Mouse (Mus musculus): Measurements from ENCODE around the gene Ahnak. TPM values are rescaled to one million over a fixed set of nuclear protein-coding genes. Genes with fewer than 3 reads are reported as not detected.
"Not testable (repeated sequence)": the region's sequence is repeated elsewhere in the genome, so short reads cannot be mapped to it uniquely, and the experiment has no call there.

Ahnak gene
- polyA plus RNA-seq, 1 experiment from 2014 or later, result 3.5 TPM

DNA sequence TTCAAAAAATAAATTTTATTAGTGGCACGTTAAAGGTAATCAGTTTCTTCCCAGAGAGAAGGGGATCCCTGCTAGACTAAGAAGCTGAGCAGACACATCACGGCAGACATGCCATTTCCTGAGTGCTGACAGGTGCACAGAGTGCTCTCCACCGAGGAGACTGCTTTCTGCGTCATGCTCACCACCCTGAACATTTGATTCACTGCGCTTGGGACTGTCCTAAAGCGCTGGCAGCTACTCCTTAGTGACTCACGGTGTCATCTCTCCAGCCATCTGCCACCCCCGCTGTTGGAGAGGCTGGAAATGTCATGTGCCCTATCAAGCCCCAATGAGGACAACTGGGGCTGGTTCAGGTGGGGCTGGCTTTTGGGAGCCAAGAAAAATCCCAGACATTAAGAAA is 123.0 kb downstream of the Ahnak start:
- Histone ChIP-seq H3K4me2 (ENCODE audit: low read depth, low read length) (no peak overlapping the region), H3K4me3 (ENCODE audit: low read depth, low read length) (no peak overlapping the region), H3K9me3 (ENCODE audit: low read length) (no peaks in the 10 kb centered on the region), H3K36me3 (replicated peaks; ENCODE audit: insufficient read depth, low read length) (peaks cover 7% of the 10 kb centered on the region; the same call in 1 of the 2 replicates), H3K9ac (replicated peaks) (no peak overlapping the region), H3K27ac (ENCODE audit: low read depth) (no peak overlapping the region), H3K4me1 (ENCODE audit: insufficient read depth) (peaks cover 11% of the 10 kb centered on the region), H3K27me3 (ENCODE audit: insufficient read depth, low read length) (no peaks in the 10 kb centered on the region)
- ATAC-seq, result no peak
- no peak for DNase-seq
- WGBS (ENCODE audit: insufficient replicate concordance), result 64% methylated on average over 8 of the region's 8 CpGs
- TF ChIP-seq EP300 (IDR thresholded peaks at IDR 0.05; ENCODE audit: low read depth), result no peak
- no peak for TF ChIP-seq CTCF (IDR thresholded peaks at IDR 0.05; ENCODE audit: low read depth)

DNA sequence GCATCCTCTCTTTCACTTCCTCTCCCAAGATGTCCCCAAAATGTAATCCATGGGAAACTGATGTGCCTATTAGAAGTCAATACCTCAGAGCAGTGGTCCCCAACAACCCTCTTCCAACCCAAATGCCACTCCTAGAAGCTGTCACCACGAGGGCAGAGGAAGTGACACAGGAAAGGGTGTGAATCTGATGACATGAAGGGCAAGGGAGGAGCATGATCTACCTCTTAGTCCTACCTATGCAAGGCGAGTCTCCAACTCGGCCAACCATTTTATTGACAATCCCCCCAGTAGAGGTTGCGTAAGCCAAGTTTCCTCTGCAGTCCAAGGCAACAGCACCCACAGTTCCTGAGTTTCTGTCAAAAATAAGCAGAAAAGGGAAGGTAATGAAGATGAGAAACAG is 127.2 kb downstream of the Ahnak start:
- 49% methylated on average over 4 of the region's 4 CpGs for WGBS (ENCODE audit: insufficient replicate concordance)
- Histone ChIP-seq H3K27me3 (ENCODE audit: insufficient read depth, low read length) (no peaks in the 10 kb centered on the region), H3K9me3 (ENCODE audit: low read length) (no peaks in the 10 kb centered on the region), H3K4me3 (ENCODE audit: low read depth, low read length) (no peak overlapping the region), H3K27ac (ENCODE audit: low read depth) (no peak overlapping the region), H3K9ac (replicated peaks) (no peak overlapping the region), H3K36me3 (replicated peaks; ENCODE audit: insufficient read depth, low read length) (peaks cover 7% of the 10 kb centered on the region; the same call in 1 of the 2 replicates), H3K4me1 (ENCODE audit: insufficient read depth) (peaks cover 12% of the 10 kb centered on the region), H3K4me2 (ENCODE audit: low read depth, low read length) (no peak overlapping the region)
- TF ChIP-seq EP300 (IDR thresholded peaks at IDR 0.05; ENCODE audit: low read depth) (no peak), CTCF (IDR thresholded peaks at IDR 0.05; ENCODE audit: low read depth) (no peak)
- DNase-seq, result peak; percentile 9
- ATAC-seq, result no peak

DNA sequence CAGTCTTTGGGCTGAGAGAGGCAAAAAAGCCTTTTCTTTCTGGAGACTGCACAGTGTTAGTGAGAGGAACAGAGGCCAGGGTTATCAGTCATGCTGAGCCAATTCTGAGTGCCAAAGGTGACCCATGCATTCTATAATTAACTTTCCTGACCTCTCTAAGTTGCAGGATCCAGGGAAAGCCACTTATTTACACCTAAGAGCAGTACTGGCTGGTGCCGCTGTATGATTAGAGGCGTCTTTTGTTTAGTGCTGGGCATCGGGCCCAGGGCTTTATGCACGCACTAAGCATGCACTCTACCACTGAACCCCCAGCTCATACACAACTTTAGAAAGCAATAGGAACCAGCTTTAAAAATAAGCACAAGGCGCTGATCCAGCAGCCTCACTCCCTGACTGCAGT is 128.2 kb downstream of the Ahnak start:
- H3K4me1 ChIP-seq (ENCODE audit: insufficient read depth), result peaks cover 12% of the 10 kb centered on the region
- 63% methylated on average over 5 of the region's 5 CpGs for WGBS (ENCODE audit: insufficient replicate concordance)
- H3K9ac ChIP-seq (replicated peaks), result no peak overlapping the region
- H3K27me3 ChIP-seq (ENCODE audit: insufficient read depth, low read length), result no peaks in the 10 kb centered on the region
- H3K4me2 ChIP-seq (ENCODE audit: low read depth, low read length), result no peak overlapping the region
- H3K4me3 ChIP-seq (ENCODE audit: low read depth, low read length), result no peak overlapping the region
- ATAC-seq, result peak; percentile 70
- TF ChIP-seq EP300 (IDR thresholded peaks at IDR 0.05; ENCODE audit: low read depth), result no peak
- no peak for TF ChIP-seq CTCF (IDR thresholded peaks at IDR 0.05; ENCODE audit: low read depth)
- H3K27ac ChIP-seq (ENCODE audit: low read depth), result no peak overlapping the region
- H3K9me3 ChIP-seq (ENCODE audit: low read length), result no peaks in the 10 kb centered on the region
- DNase-seq, result peak; percentile 15
- H3K36me3 ChIP-seq (replicated peaks; ENCODE audit: insufficient read depth, low read length), result peaks cover 7% of the 10 kb centered on the region; the same call in 1 of the 2 replicates

DNA sequence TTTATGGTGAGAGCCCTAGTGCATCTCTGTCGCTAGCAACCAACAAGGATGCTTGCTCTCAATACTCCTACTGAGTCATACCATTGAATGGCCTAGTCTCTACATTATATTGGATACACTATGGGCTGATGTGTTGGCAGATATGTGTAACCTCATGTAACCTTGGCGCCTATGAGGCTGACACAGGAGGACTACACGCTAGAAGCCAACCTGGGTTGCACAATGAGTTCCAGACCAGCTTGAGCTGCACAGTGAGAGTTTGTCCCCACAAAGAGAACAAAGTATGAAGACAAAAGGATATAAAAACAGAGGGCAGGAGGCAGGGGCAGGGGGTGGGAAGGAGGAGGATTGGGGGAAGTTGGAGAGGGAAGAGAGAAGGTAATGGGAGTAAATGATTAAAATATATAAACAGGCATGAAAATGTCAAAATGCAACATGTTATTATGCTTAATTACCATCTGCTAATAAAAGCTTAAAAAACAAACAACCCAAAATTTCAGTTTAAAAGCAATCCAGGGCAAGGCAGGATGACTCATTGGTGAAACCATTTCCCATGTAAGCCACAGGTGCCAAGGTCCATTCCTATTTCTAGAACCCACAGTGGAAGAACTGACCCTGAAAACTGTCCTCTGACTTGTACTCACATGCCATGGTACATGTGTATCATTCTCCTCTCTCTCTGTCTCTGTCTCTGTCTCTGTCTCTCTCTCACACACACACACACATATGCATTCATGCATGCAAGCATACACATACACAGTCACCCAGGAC is 130.8 kb downstream of the Ahnak start:
- Histone ChIP-seq H3K4me1 (ENCODE audit: insufficient read depth) (peaks cover 12% of the 10 kb centered on the region), H3K9ac (replicated peaks) (no peak overlapping the region), H3K27me3 (ENCODE audit: insufficient read depth, low read length) (no peaks in the 10 kb centered on the region), H3K4me2 (ENCODE audit: low read depth, low read length) (no peak overlapping the region), H3K27ac (ENCODE audit: low read depth) (no peak overlapping the region), H3K4me3 (ENCODE audit: low read depth, low read length) (no peak overlapping the region), H3K36me3 (replicated peaks; ENCODE audit: insufficient read depth, low read length) (peaks cover under 1% of the 10 kb centered on the region; the same call in 1 of the 2 replicates), H3K9me3 (ENCODE audit: low read length) (no peaks in the 10 kb centered on the region)
- ATAC-seq (peak; percentile 66), DNase-seq (peak; percentile 12)
- TF ChIP-seq CTCF (IDR thresholded peaks at IDR 0.05; ENCODE audit: low read depth), result no peak
- TF ChIP-seq EP300 (IDR thresholded peaks at IDR 0.05; ENCODE audit: low read depth), result no peak
- WGBS (ENCODE audit: insufficient replicate concordance), result 85% methylated on average over 3 of the region's 3 CpGs

DNA sequence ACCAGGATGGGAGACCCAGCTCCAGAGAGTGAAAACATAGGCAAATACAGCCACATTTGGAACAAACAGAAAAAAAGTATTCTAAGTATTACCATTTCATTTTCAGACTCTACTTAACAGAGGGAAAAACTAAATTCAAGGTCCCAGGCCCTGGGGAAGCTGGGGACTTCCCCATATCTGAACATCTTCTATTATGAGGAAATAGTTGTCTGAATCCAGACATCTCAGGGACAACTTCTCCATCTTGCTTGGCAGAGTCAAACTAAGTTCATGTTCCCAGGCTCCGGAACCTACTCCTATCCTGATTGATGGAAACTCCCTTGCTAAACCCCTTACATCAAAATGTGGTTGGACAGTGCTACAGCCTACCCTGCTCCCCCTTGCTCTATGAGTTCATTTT is 133.3 kb downstream of the Ahnak start:
- no peak overlapping the region for H3K4me2 ChIP-seq (ENCODE audit: low read depth, low read length)
- no peaks in the 10 kb centered on the region for H3K27me3 ChIP-seq (ENCODE audit: insufficient read depth, low read length)
- H3K36me3 ChIP-seq (replicated peaks; ENCODE audit: insufficient read depth, low read length), result 0 out of 2 replicates have a peak, but pooled peaks cover 4% of the 10 kb centered on the region
- no peak for TF ChIP-seq CTCF (IDR thresholded peaks at IDR 0.05; ENCODE audit: low read depth)
- TF ChIP-seq EP300 (IDR thresholded peaks at IDR 0.05; ENCODE audit: low read depth), result no peak
- H3K4me3 ChIP-seq (ENCODE audit: low read depth, low read length), result no peak overlapping the region
- H3K9ac ChIP-seq (replicated peaks), result no peak overlapping the region
- no peaks in the 10 kb centered on the region for H3K9me3 ChIP-seq (ENCODE audit: low read length)
- peaks cover 3% of the 10 kb centered on the region for H3K4me1 ChIP-seq (ENCODE audit: insufficient read depth)
- ATAC-seq (no peak), DNase-seq (no peak)
- 82% methylated on average over 1 of the region's 1 CpGs for WGBS (ENCODE audit: insufficient replicate concordance)
- H3K27ac ChIP-seq (ENCODE audit: low read depth), result no peak overlapping the region

DNA sequence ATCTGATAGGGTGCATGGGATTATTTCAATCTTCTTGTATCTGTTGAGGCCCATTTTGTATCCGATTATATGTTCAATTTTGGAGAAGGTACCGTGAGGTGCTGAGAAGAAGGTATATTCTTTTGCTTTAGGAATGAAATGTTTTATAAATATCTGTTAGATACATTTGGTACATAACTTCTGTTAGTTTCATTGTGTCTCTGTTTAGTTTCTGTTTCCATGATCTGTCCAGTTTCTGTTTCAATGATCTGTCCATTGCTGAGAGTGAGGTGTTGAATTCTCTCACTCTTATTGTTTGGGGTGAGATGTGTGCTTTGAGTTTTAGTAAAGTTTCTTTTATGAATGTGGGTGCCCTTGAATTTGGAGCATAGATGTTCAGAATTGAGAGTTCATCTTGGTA is 134.9 kb downstream of the Ahnak start:
- not testable (repeated sequence) for H3K9me3 ChIP-seq (ENCODE audit: low read length); H3K4me2 ChIP-seq (ENCODE audit: low read depth, low read length); H3K4me1 ChIP-seq (ENCODE audit: insufficient read depth); H3K27me3 ChIP-seq (ENCODE audit: insufficient read depth, low read length); H3K36me3 ChIP-seq (replicated peaks; ENCODE audit: insufficient read depth, low read length); H3K27ac ChIP-seq (ENCODE audit: low read depth); H3K9ac ChIP-seq (replicated peaks); ATAC-seq; DNase-seq; H3K4me3 ChIP-seq (ENCODE audit: low read depth, low read length)
- WGBS (ENCODE audit: insufficient replicate concordance), result 83% methylated on average over 2 of the region's 2 CpGs

Other genes starting within 250 kb of the Ahnak start
- gene 1700092M07Rik, start 248.6 kb upstream of the Ahnak start, polyA plus RNA-seq (2015; fragmentation: Nextera tagmentation; extraction: Ambion mirVana), result 0.31 and 0.43 TPM in 2 replicates
- gene Stx5a, start 247.9 kb upstream of the Ahnak start, polyA plus RNA-seq (2015; fragmentation: Nextera tagmentation; extraction: Ambion mirVana), result 36.3 and 37.5 TPM in 2 replicates
- gene Nxf1, start 232.2 kb upstream of the Ahnak start, polyA plus RNA-seq (2015; fragmentation: Nextera tagmentation; extraction: Ambion mirVana), result 47.9 and 49.9 TPM in 2 replicates
- 56.0 and 59.1 TPM in 2 replicates for gene Tmem223, start 218.3 kb upstream of the Ahnak start, polyA plus RNA-seq (2015; fragmentation: Nextera tagmentation; extraction: Ambion mirVana)
- gene Tmem179b, start 214.8 kb upstream of the Ahnak start, polyA plus RNA-seq (2015; fragmentation: Nextera tagmentation; extraction: Ambion mirVana), result 76.3 and 80.3 TPM in 2 replicates
- 6.6 and 7.9 TPM in 2 replicates for gene Taf6l, start 202.9 kb upstream of the Ahnak start, polyA plus RNA-seq (2015; fragmentation: Nextera tagmentation; extraction: Ambion mirVana)
- gene Polr2g, start 190.7 kb upstream of the Ahnak start, polyA plus RNA-seq (2015; fragmentation: Nextera tagmentation; extraction: Ambion mirVana), result 61.7 and 63.3 TPM in 2 replicates
- gene Zbtb3, start 186.7 kb upstream of the Ahnak start, polyA plus RNA-seq (2015; fragmentation: Nextera tagmentation; extraction: Ambion mirVana), result 0.82 and 0.91 TPM in 2 replicates
- 9.8 and 12.5 TPM in 2 replicates for gene Ttc9c, start 170.0 kb upstream of the Ahnak start, polyA plus RNA-seq (2015; fragmentation: Nextera tagmentation; extraction: Ambion mirVana)
- gene Hnrnpul2, start 169.3 kb upstream of the Ahnak start, polyA plus RNA-seq (2015; fragmentation: Nextera tagmentation; extraction: Ambion mirVana), result 2.1 and 2.3 TPM in 2 replicates
- not detected in 2 replicates for gene AC129217.1, start 159.5 kb upstream of the Ahnak start, polyA plus RNA-seq (2015; fragmentation: Nextera tagmentation; extraction: Ambion mirVana)
- gene Bscl2, start 151.8 kb upstream of the Ahnak start, polyA plus RNA-seq (2015; fragmentation: Nextera tagmentation; extraction: Ambion mirVana), result 30.5 and 32.7 TPM in 2 replicates
- gene Gng3, start 150.1 kb upstream of the Ahnak start, polyA plus RNA-seq (2015; fragmentation: Nextera tagmentation; extraction: Ambion mirVana), result 0.08 and 0.23 TPM in 2 replicates
- 0.24 and 0.26 TPM in 2 replicates for gene Lrrn4cl, start 138.5 kb upstream of the Ahnak start, polyA plus RNA-seq (2015; fragmentation: Nextera tagmentation; extraction: Ambion mirVana)
- 147 TPM in 2 replicates for gene Ubxn1, start 117.8 kb upstream of the Ahnak start, polyA plus RNA-seq (2015; fragmentation: Nextera tagmentation; extraction: Ambion mirVana)
- gene Uqcc3, start 108.4 kb upstream of the Ahnak start, polyA plus RNA-seq (2015; fragmentation: Nextera tagmentation; extraction: Ambion mirVana), result 48.6 and 52.6 TPM in 2 replicates
- 27.5 and 31.3 TPM in 2 replicates for gene Lbhd1, start 105.6 kb upstream of the Ahnak start, polyA plus RNA-seq (2015; fragmentation: Nextera tagmentation; extraction: Ambion mirVana)
- gene Gm49403, start 105.4 kb upstream of the Ahnak start, polyA plus RNA-seq (2015; fragmentation: Nextera tagmentation; extraction: Ambion mirVana), result not detected in 2 replicates
- 30.5 and 32.5 TPM in 2 replicates for gene 1810009A15Rik, start 100.4 kb upstream of the Ahnak start, polyA plus RNA-seq (2015; fragmentation: Nextera tagmentation; extraction: Ambion mirVana)
- gene Gm49416, start 100.4 kb upstream of the Ahnak start, polyA plus RNA-seq (2015; fragmentation: Nextera tagmentation; extraction: Ambion mirVana), result not detected in 2 replicates
- gene Ints5, start 96.3 kb upstream of the Ahnak start, polyA plus RNA-seq (2015; fragmentation: Nextera tagmentation; extraction: Ambion mirVana), result 11.4 and 12.1 TPM in 2 replicates
- gene Ganab, start 91.2 kb upstream of the Ahnak start, polyA plus RNA-seq (2015; fragmentation: Nextera tagmentation; extraction: Ambion mirVana), result 29.4 and 32.4 TPM in 2 replicates
- gene B3gat3, start 68.9 kb upstream of the Ahnak start, polyA plus RNA-seq (2015; fragmentation: Nextera tagmentation; extraction: Ambion mirVana), result 20.2 and 22.3 TPM in 2 replicates
- gene Rom1, start 59.9 kb upstream of the Ahnak start, polyA plus RNA-seq (2015; fragmentation: Nextera tagmentation; extraction: Ambion mirVana), result 2.0 and 2.5 TPM in 2 replicates
- 8.0 and 9.5 TPM in 2 replicates for gene Eml3, start 59.7 kb upstream of the Ahnak start, polyA plus RNA-seq (2015; fragmentation: Nextera tagmentation; extraction: Ambion mirVana)
- gene Mta2, start 47.4 kb upstream of the Ahnak start, polyA plus RNA-seq (2015; fragmentation: Nextera tagmentation; extraction: Ambion mirVana), result 43.0 and 45.7 TPM in 2 replicates
- 9.0 and 10.7 TPM in 2 replicates for gene Tut1, start 35.4 kb upstream of the Ahnak start, polyA plus RNA-seq (2015; fragmentation: Nextera tagmentation; extraction: Ambion mirVana)
- 129 and 134 TPM in 2 replicates for gene Eef1g, start 22.2 kb upstream of the Ahnak start, polyA plus RNA-seq (2015; fragmentation: Nextera tagmentation; extraction: Ambion mirVana)
- 0.85 and 3.7 TPM in 2 replicates for gene Scgb1a1, start 98.7 kb downstream of the Ahnak start, polyA plus RNA-seq (2015; fragmentation: Nextera tagmentation; extraction: Ambion mirVana)
- gene Asrgl1, start 146.4 kb downstream of the Ahnak start, polyA plus RNA-seq (2015; fragmentation: Nextera tagmentation; extraction: Ambion mirVana), result 7.0 and 8.3 TPM in 2 replicates